Mouse (Mus musculus): ENCODE data around the gene C1rl.
"Not testable (repeated sequence)": the region's sequence is repeated elsewhere in the genome, so short reads cannot be mapped to it uniquely, and the experiment has no call there.

The C1rl gene

GRCm38 (mm10) chr6:124492842-124493561 is at the start of gene C1rl:
Gene C1rl (plus strand): TSS chr6:124493113.
- DNase-seq (ENCODE audit: low spot score) = peak; percentile 87

- no peak for DNase-seq (ENCODE audit: low spot score)
These were observed 49.6 kb upstream of the C1rl start for GRCm38 (mm10) chr6:124443338-124443737.

DNA sequence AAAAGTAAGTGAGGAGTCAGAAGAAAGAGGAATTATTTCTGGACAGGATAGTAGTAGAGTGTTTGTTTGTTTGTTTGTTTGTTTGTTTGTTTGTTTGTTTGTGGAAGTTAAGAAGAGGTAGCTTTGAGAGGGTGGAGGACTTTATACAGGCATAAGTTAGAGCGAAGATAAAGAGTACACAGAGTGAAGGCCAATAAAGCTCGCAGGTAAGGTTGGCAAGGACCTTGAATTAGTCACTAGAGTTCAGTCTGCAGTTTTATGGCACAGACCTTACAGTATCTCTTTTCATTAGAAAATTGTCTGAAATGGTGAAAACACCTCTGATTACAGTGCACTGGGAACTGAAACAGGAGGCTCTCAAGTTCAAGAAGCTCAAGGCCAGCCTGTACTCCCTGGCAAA is 46.9 kb upstream of the C1rl start:
- DNase-seq (ENCODE audit: low spot score) = no peak

- DNase-seq (ENCODE audit: low spot score) = no peak
These were observed 46.5 kb upstream of the C1rl start for GRCm38 (mm10) chr6:124446459-124446858.

- DNase-seq (ENCODE audit: low spot score) = no peak
These were observed 45.6 kb upstream of the C1rl start for GRCm38 (mm10) chr6:124447356-124447755.

DNA sequence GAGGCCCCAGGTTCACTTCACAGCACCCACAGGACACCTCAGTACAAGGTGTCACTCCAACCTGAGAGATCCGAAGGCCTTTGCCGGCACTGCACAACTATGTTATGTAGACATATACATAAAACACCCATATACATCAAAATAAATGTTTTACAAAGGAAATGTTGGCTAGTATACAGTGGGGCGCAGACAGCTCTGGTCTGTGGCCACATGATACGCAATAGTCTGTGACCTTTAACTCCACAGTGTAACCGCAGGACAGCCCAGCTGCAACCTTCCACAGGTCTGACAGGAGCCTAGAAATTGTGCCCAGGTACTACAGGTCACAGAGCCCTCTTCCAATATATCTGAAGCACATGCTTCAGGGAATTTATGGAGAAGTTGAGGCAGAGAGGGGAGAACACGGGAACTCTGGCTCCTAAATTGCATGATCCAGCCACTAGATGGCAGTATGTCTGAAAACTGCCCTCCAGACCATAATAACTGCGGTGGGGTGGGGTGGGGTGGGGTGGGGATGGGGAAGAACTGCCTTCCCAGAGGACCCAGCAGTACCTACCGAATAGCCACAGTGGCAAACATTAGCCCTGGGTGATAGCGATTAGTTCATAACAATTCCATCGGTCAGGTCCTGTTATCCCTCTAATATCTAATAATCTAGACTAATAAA is 44.6 kb upstream of the C1rl start:
- no peak for DNase-seq (ENCODE audit: low spot score)

DNA sequence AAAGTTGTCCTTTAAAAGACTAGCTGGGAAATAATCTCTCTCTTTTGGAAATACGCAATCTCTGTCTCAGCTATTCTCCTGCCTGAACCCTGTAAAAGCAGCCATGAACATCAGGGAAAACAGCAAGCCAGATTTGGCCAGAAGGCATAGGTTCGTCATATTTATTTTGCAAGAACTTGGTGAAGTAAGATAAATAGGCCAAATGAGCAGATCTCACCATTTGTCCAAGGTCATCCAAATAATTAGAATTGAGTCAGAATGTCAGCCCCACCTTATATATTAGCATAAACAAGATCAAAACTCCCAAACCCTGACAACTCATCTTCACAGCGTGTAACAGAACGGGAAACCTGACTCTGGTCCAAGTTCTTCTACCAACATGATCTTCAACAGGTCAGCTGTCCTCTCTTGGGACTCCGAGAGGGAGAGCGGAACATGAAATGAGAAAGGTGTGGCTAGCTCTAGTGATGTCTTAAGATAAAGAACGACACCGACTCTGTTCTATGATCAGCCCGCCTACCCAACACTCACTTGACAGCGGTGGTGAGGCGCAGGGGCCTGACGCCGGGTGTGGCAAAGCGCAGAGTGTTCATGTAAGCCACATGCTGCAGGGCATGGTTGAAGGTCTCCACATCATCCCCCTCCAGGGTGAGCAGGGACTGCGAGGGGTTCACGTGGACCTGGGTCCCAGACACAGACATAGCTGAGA is 43.8 kb upstream of the C1rl start:
- no peak for DNase-seq (ENCODE audit: low spot score)

DNA sequence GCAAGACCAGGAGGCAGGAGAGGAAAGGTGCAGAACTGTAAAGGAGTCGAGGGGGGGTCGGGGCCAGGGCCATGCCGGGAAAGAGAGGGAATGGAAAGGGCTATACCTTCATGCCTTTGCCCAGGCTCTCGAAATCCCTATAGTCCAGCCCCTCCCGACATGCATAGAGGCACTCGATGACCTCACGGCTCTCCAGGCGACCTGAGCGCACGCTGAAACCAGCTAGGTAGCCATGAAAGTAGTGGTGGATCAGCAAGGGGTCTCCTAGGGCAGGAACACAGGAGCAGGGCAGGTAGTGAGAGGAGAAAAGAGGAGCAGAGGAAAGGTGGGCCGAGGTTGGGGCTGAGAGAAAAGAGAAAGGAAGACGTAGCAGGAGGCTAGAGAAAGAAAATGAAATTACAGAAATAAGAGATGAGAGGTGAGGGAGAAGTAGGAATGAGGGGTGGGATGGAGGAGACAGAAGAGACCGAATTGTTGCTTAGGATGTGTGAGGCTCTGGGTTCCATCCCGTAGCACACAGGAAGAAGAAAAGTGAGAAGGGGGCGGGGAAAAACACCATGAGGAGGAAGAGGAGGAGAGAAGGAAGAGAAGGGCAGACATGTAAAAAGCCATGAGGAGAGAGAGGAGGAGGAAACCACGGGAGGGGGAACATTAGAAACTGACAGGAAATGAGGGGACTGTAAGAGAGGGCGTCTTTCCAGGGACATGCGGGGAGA is 43.1 kb upstream of the C1rl start:
- DNase-seq (ENCODE audit: low spot score) = no peak

DNA sequence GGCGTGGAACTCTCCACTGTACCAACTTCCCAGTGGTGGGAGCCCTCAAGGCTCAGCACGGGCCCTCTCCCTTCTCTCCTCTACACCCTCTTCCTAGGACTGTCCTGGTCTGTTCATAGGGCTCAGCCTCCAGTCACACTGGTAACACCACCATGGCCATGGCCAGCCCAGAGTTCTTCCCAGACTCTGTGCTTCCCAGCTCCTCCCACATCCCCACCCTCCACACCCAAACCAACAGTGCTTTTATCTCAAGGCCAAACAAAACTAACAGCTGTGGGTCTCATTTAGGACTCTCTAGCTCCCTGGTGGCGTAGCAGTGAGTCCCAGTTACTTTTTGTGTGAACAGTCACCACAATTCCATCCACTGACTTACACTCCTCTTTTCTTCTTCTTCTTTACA is 40.9 kb upstream of the C1rl start:
- no peak for DNase-seq (ENCODE audit: low spot score)

- DNase-seq (ENCODE audit: low spot score) = no peak
These were observed 39.2 kb upstream of the C1rl start for GRCm38 (mm10) chr6:124453756-124454155.

- no peak for DNase-seq (ENCODE audit: low spot score)
These were observed 36.7 kb upstream of the C1rl start for GRCm38 (mm10) chr6:124456243-124456642.

- DNase-seq (ENCODE audit: low spot score) = no peak
These were observed 35.1 kb upstream of the C1rl start for GRCm38 (mm10) chr6:124457827-124458226.

DNA sequence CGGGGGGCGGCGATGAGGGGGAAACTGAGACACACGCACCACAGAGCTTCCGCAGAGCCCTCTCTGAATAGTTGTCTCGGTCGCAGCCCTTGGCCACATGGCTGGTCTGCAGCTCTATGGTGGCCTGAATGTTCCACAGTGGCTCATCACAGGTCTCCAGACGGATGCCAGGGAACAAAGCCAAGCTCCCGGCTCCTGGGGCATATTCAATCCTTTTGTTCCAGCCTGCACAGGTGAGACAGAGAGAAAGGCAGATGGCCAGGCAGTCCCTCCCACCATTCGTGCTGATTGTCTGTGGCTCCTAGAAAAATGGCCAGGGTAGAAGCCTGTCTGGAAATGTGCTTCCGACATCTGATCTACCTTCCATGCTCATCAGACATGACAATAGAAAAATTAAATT is 34.4 kb upstream of the C1rl start:
- DNase-seq (ENCODE audit: low spot score) = no peak

- no peak for DNase-seq (ENCODE audit: low spot score)
These were observed 33.5 kb upstream of the C1rl start for GRCm38 (mm10) chr6:124459388-124459787.

DNA sequence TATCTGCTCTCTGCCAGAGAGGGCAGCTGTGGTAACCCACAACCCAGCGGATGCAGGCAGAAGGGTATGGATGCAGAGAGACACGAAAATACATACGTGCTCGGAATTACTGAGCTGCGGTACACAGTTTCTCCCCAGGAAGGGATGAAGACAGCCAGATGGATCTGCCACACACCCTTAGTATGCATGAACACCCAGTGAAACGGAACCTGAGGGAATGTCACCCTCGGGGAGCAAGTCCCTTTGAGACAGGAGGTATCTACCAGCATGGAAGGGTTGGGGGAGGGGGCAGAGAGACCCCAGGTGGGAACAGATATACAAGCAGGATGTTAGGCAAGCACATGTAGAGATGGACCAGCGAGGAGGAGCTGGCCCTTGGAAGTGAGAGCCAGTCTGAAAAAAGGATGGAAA is 29.0 kb upstream of the C1rl start:
- DNase-seq (ENCODE audit: low spot score) = no peak

GRCm38 (mm10) chr6:124464305-124465271 is 28.3 kb upstream of the C1rl start, which contains the start of gene Clstn3:
Gene Clstn3 (minus strand): TSS chr6:124464794.
- peak; percentile 76 for DNase-seq (ENCODE audit: low spot score)

DNA sequence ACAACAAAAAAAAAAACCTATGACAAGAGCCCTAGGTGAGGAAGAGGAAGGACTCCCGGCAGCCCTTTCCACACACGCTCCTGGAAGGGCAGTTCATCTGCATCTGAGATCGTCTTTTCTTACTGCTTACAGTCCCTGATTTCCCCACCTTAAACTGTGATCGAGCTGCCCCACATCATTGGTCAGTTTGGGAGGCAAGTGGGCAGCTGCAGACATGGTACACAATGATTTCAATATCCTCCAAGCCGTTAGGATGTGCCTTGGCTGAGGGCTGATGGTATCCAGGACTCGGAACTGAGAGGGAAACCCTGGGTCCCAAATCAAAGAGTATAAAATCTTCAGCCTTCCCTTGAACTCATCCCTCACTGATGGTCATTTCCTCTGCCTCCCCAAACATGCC is 27.6 kb upstream of the C1rl start:
- DNase-seq (ENCODE audit: low spot score) = no peak

- no peak for DNase-seq (ENCODE audit: low spot score)
These were observed 27.2 kb upstream of the C1rl start for GRCm38 (mm10) chr6:124465729-124466128.

GRCm38 (mm10) chr6:124471121-124471520 is 21.8 kb upstream of the C1rl start:
- DNase-seq (ENCODE audit: low spot score) = no peak

- not testable (repeated sequence) for DNase-seq (ENCODE audit: low spot score)
These were observed 20.9 kb upstream of the C1rl start for GRCm38 (mm10) chr6:124471783-124472638.

All from lung, postnatal 25 days (tissue).